Mouse (Mus musculus) adrenal gland, postnatal 36 days (tissue): ENCODE results near the gene Zkscan3. TPM values are rescaled to one million over a fixed set of nuclear protein-coding genes. Genes with fewer than 3 reads are reported as not detected.
A peak's percentile ranks its signal among the peaks of the same experiment; 100 is the strongest.

Experiments
- DNase-seq, 2 experiments: peaks; one replicate each; pipeline ENCODE4 v3.0.0; 2021; ENCODE audit warnings: mixed read lengths in 1 of 2
- microRNA-seq: library from miRNA; unstranded; fragments of <30 nt; microRNA quantifications from one replicate; pipeline ENCODE4 v1.2.0, GENCODE M21; 2021
- total RNA-seq, 2 experiments: library from RNA; stranded (reverse); gene quantifications; 2 replicates each; pipeline ENCODE4 v1.2.3; 2021

The Zkscan3 gene
- total RNA-seq, 2 experiments from 2014 or later = 55.6 to 64.5 TPM

DNA sequence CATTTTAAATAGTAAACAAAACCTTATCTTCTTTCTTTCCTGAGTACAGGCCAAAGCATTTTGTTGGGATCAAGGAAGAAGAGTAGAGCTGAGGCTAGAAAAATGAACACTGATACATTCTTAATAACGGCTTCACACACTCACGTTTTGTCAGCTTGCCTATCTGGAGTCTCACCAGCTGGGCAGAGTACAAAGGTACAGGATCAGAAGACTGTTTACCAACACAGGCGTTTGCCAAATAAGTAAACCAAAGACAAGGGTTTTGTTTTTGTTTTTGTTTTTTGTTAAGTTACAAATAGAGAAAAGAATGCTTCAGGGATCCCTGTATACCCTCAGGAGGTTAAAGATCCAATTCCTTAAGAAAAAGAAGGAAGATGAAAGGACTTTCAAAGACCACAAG is 1.4 kb downstream of the Zkscan3 start:
- DNase-seq = no peak

DNA sequence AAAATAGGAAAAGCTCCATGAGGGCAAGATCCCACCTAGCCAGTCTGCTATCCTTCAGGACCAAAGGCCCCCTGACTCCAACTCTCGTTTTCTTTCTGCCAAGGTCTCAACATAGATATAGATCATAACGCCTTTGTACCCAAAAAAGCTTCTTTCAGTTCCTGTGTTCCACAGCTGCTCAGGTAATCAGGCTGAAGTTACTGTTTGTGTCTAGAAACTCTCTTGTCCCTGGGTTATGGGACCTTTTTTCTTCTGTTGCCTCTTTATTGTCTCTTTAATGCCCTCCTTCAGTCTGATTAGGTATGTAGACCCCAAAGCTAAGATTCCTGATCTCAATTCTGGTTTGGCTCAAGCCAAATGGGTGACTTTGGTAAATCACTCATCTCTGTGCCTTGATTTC is 5.1 kb downstream of the Zkscan3 start:
- DNase-seq = no peak

DNA sequence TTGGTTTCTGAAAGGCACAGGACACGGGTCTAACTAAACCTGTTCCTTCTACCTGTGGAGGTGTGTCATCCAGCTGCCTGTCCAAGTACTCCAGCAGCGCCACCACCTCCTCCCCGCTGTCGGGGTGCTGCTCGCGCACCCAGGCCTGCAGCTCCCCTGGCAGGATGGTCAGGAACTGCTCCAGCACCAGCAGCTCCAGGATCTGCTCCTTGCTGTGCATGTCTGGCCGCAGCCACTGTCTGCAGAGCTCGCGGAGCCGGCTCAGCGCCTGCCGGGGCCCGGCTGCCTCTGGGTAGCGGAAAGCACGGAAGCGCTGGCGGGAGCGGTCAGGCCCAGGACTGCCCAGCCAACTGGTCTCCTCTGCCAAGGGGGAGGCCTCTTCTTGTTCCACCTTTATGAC is 6.5 kb downstream of the Zkscan3 start:
- DNase-seq = peak; percentile 32 to 36

DNA sequence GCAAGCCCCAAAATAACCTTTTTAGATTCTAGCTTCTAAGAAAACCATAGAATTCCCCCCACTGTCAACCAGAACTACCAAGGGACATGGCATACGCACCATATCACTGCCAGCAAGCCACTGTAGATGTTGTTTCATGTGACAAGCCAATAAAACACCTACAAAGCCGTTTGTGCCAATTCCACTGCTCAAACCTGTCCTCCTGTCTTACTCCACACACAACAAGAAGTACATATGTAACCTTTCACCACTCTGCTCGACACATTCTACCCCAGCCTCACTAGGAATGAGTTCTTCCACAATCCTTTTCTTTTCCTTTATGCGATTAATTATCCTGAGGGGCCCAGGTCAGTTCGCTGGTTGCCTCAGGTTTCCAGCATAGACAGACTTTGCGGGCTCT is 6.9 kb downstream of the Zkscan3 start:
- no peak for DNase-seq

DNA sequence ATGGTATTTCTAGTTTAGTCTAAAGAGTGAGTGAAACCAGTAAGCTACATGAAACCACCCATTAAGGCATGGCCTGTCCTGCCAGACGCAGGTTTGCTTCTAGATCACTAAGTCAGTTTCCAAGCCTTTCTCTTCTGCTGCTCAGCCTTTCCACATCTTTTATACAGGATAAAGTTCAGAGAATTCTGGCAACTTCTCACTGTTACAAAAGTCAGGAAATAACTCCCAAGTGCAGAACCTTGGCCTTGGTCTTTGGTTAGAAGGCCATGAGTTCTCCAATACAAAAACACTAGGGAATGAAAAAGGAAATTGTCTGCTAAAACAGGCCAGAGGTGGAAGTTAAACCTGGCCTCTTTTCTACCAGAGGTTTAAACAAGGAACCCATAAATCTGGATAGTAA is 7.3 kb downstream of the Zkscan3 start:
- no peak for DNase-seq

DNA sequence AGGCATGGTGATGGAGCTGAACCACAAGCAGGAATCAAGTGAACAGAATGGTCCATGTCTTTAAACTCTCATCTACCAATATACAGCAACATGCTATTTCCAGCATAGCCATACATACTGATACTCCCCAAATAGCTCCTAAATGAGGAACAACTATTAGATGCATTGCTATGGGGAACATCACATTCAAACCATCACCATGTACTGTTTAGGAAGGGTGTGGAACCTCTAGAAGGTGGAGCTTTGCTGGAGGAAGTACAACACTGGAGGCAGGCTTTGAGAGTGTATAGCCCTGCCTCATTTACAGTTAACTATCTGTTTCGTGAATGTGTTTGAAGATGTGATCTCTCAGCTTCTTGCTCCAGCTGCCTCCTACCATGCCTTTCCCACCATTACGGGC is 24.8 kb downstream of the Zkscan3 start:
- no peak for DNase-seq

DNA sequence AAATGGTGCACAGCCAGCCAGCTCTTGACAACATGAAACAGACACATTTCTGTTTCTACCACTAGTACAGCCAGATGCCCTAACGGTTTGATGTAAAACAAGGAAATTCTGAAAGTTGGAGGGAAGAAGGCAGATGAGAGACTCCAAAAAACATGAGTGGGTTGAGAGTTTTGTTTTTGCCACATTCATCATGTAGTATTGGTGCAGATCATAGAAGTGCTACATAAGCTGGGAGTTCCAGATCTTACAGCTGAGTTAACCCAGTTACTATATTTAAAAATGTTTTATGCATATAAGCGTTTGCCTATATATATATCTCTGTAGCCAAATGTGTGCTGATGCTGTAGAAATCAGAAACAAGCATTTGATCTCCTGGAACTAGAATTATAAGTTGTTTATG is 29.9 kb downstream of the Zkscan3 start:
- DNase-seq = no peak

DNA sequence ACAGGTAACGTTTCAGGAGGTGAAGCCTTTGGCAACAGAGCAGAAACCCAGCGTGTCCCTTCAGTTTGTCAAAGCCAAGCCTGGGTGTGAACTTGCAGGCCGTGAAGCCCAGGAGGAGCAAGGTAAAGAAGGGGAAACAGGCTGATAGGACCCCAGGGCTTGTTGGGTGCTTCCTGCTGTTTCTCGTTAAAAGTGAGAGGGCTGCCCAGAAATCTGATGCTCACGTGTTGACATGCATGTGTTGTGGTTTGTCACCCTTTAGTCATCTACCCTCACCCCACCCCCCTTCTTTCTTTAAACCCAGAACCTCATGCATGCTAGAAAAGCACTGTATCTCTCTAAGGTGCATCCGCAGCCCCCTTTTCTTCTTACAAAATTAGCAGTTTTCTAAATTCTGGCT is 35.9 kb downstream of the Zkscan3 start:
- no peak for DNase-seq

DNA sequence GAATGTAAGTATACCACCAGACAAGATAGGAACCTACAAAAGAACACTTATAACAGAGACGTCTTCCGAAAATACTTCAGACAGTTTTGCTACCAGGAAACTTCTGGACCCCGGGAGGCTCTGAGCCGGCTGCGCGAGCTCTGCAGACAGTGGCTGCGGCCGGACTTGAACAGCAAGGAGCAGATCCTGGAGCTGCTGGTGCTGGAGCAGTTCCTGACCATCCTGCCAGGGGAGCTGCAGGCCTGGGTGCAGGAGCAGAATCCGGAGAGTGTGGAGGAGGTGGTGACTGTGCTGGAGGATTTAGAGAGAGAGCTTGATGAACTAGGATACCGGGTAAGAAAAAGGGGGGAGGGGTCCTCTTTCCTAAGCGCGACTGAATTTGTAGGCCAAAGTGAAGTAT is 38.8 kb downstream of the Zkscan3 start:
- peak in 1 of 2 experiments; percentile 22 for DNase-seq

DNA sequence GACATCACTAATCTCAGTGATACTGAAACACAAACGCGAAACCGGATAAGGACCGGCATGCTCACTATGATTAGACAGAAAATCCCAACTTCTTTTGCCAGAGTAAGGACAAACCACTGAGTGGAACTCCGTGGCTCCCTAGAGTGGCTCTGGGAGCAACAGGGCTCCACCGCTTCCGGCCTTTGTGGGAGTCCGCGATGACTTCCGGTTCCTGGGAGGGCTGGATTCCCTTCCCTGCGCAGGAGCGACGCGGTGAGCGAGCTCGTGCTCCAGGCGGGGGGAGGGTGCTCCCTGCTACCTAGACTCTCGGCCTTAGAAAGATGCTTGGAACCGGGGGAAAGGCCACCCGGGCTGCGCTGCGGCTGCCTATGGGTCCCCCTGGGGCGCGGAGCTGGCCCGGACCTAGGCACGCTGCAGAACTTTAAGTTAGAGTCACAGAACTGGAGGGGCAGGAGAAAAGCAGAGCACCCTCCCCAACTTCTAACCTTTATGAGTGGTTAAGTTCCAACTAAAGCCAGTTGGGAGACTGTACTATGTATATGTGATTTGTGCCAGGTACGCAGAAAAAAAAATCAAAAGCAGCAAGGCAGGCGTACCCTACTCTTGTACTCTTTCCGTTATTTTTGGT is 39.8 kb downstream of the Zkscan3 start, which contains the start of gene Zscan12:
Zscan12 (plus strand) TSS at position 200 of the 628 bp plus-strand sequence.
- DNase-seq = peak; percentile 94 to 95

DNA sequence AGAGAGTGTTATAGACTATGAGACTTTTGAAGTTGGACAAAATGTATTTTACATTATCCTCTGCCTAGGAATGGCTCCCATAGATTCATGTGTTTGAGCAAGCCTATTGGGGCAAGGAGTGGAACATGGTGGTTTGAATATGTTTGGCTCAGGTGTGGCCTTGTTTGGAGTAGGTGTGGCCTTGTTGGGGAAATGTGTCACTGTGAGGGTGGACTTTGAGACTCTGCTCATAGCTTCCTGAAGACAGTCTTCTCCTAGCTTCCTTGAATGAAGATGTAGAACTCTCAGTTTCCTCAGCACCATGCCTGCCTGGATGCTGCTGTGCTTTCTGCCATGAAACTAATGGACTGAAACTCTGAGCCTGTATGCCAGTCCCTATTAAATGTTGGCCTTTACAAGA is 52.0 kb downstream of the Zkscan3 start:
- DNase-seq = no peak

DNA sequence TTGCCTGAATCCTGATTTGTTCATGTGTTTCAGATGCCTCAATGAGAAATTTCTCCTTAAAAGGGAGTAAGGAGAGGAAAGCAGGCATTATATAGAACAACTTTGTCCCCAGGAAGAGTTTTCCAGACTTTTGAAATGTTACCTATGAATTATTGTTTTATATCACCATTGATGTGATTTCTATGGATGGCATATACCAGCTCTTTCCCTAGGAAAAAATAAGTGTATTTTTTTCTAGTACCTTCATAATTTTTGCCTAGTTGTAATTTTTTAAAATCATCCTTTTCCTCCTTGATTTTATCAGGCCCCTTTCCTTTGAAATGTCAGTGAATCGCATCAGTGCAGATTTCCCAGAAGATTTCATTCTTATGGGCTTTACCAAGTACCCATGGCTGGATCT is 55.9 kb downstream of the Zkscan3 start, which contains the start of gene Olfr1367:
Olfr1367 (plus strand) TSS at position 301 of the 400 bp plus-strand sequence.
- DNase-seq = no peak

Small RNA genes lying within 50 kb of the gene (microRNA-seq; reads per million reads assigned to microRNA genes)
- gene Mir1896 (not detected), gene Mir6942 (0.75 reads per million)

Other genes with a start within 250 kb of the Zkscan3 start
- gene Trim27, start 223.3 kb downstream of the Zkscan3 start, total RNA-seq = 10 to 100 TPM; 53.3 to 58.8 TPM
- not detected for gene Gpx5, start 110.0 kb downstream of the Zkscan3 start, total RNA-seq
- not detected for gene Gpx6, start 90.6 kb downstream of the Zkscan3 start, total RNA-seq
- gene Olfr1367, start 55.8 kb downstream of the Zkscan3 start, total RNA-seq = not detected
- gene Zscan12, start 39.9 kb downstream of the Zkscan3 start, total RNA-seq = 10 to 100 TPM in 1 of 2 experiments, 1 to 10 TPM in 1; 8.5 to 10.6 TPM
- gene Pgbd1, start 38.3 kb upstream of the Zkscan3 start, total RNA-seq = under 1 TPM; 0.79 to 0.89 TPM
- gene Zscan26, start 51.0 kb upstream of the Zkscan3 start, total RNA-seq = 10 to 100 TPM; 34.5 to 39.7 TPM
- 1 to 10 TPM in 1 of 2 experiments, under 1 TPM in 1; 0.96 to 1.4 TPM for gene Nkapl, start 65.8 kb upstream of the Zkscan3 start, total RNA-seq
- 1 to 10 TPM; 2.1 to 2.6 TPM for gene Zkscan4, start 76.2 kb upstream of the Zkscan3 start, total RNA-seq
- gene Gm10065, start 76.7 kb upstream of the Zkscan3 start, total RNA-seq = not detected
- gene AK157302, start 92.5 kb upstream of the Zkscan3 start, total RNA-seq = 10 to 100 TPM; 11.0 to 12.8 TPM
- gene Gm11273, start 98.7 kb upstream of the Zkscan3 start, total RNA-seq = 10 to 100 TPM; 89.0 to 99.3 TPM
- 10 to 100 TPM; 16.9 to 19.2 TPM for gene Zkscan8, start 128.4 kb upstream of the Zkscan3 start, total RNA-seq
- not detected for gene Olfr1366, start 140.1 kb upstream of the Zkscan3 start, total RNA-seq
- not detected for gene Olfr1535, start 157.1 kb upstream of the Zkscan3 start, total RNA-seq
- not detected for gene Olfr1364, start 179.0 kb upstream of the Zkscan3 start, total RNA-seq
- not detected for gene Olfr1362, start 211.3 kb upstream of the Zkscan3 start, total RNA-seq
- gene Olfr11, start 239.8 kb upstream of the Zkscan3 start, total RNA-seq = not detected